Mouse (Mus musculus) embryo, embryonic 11.5 days (tissue): ENCODE data around the gene Vmn1r55.
"Not testable (repeated sequence)": the region's sequence is repeated elsewhere in the genome, so short reads cannot be mapped to it uniquely, and the experiment has no call there.

ENCODE experiments used
- DNase-seq: peaks from one replicate; pipeline ENCODE4 v3.0.0-alpha.2; 2012; ENCODE audit warnings: low read depth, low spot score

Vmn1r55 gene

DNA sequence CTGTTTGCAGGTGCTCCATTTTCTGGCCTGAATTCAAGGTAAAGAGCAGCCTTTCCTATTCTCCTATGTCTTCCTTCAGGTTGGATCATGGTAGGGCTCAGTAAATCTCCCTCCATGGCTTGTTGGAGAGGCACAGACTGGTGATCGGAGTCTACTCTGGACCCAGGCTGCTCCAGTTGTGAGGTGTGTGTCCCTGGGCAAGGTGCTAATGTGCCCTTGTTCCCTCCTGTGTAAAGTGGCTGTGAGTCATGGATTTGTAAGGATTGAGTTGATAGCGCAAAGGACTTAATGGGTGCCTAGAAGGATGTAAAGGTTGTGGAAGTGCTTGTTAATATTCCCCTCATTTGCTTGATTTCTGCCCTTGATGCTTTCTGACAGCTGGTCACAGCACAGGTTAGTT, 67.5 kb downstream of the Vmn1r55 start:
- no peak for DNase-seq

DNA sequence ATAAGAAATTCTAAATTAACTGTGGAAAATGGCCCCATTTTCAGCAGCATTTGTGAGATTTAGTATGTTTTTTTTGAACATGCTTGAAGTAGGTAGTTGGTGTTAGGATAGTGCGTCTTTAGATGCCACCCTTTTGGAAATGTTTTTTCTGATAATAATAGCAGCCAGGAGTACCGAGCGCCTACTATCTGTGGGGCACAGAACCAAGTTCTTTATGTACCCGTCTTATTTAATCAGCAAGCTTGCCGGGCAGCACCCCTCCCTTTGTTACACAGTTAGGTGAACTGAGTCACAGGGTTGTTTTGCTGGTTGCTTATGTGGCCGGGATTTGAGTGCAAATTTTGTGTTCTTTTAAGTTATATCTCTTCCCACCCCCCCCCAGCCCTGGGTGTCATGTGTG, 68.2 kb downstream of the Vmn1r55 start:
- no peak for DNase-seq

GRCm38 (mm10) chr7:5080815-5081214, 68.7 kb downstream of the Vmn1r55 start:
- no peak for DNase-seq

- DNase-seq = peak; percentile 93
Measured at GRCm38 (mm10) chr7:5080010-5080751, 69.3 kb downstream of the Vmn1r55 start, which contains the start of gene Epn1. Epn1 (plus strand) TSS chr7:5080235.

GRCm38 (mm10) chr7:5079365-5080009, 70.0 kb downstream of the Vmn1r55 start:
- DNase-seq = not testable (repeated sequence)
